Mouse (Mus musculus) layer of hippocampus, adult 18-20 months (tissue): ENCODE results near the gene Zfp459. TPM values are rescaled to one million over a fixed set of nuclear protein-coding genes. Genes with fewer than 3 reads are reported as not detected.
"Not testable (repeated sequence)": the region's sequence is repeated elsewhere in the genome, so short reads cannot be mapped to it uniquely, and the experiment has no call there.

Experiments used
- DNase-seq, 2 experiments: peaks; one replicate each; pipeline ENCODE4 v3.0.0; 2022; ENCODE audit warnings: low spot score in 2 of 2
- long read RNA-seq: library from polyadenylated mRNA; stranded (forward); transcript quantifications from one replicate; pipeline ENCODE4 v2.0.0, GENCODE M21; 2021
- total RNA-seq, 2 experiments: library from RNA; stranded (reverse); gene quantifications; 2 replicates each; pipeline ENCODE4 v1.2.3; 2021

Gene Zfp459
- total RNA-seq, result 1 to 10 TPM; 1.4 to 2.8 TPM
- long read RNA-seq, result 0 reads

DNA sequence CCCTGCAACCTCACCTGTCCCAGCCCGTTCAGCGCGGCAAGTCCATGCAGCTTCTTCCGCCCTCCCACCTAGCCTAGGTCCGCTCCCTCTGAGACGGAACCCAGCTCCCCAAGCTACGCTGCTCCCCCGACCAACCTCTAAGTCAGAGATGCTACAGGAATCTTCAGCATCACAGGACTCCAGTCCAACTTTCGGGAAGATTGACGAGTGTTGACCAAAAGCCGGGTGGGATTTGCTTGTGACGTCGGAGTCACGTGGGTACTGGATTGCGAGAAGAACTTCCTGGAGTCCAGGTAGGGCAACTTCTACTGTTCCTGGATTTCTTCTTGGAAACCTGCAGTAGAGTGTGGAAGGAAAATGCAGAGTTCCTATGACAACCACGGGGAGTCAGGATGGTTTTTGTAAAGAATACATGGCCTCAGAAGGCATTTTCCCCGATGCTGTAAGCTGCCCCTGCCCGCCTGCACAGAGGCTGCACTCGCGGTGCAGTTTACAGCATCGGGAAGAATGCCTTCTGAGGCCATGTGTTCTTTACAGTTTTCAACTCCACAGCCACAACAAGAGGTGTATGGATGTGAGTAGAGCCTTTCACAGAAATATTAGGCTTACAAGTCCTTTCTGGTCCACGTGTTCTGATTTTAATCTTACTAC is at the start of gene Zfp459:
Gene Zfp459 (minus strand): TSS at position 212 of the 651 bp plus-strand sequence.
- peak; percentile 23 to 46 for DNase-seq

DNA sequence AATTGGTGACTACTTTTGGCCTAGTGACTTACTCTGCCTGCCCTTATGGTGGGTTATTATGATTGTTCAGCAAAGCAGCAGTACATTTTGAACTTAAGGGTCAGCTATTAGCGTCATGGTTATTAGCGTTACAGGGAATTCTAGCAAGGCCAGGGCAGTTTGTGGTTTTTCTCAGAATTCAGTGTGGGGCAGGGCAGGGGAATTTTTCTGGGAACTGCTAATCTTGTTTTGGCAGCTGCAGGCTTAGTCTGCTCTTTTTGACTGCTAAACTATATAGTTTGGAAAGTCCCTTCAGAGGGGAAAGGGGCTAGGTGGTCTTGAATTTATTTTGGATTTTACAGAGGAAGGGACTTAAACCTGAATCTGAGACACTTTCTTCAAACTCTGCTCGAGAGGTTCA is 48.1 kb upstream of the Zfp459 start:
- DNase-seq, result no peak

- not testable (repeated sequence) for DNase-seq
Measured at GRCm38 (mm10) chr13:67463506-67464185, 42.4 kb upstream of the Zfp459 start.

GRCm38 (mm10) chr13:67452021-67452309 is 30.7 kb upstream of the Zfp459 start:
- DNase-seq, result no peak

- peak; percentile 85 to 97 for DNase-seq
Measured at GRCm38 (mm10) chr13:67451172-67452020, 30.2 kb upstream of the Zfp459 start, which contains the start of gene Zfp874a. TSS of gene Zfp874a (minus strand) at chr13:67451624.

- not testable (repeated sequence) for DNase-seq
Measured at GRCm38 (mm10) chr13:67437095-67437494, 15.9 kb upstream of the Zfp459 start.

- DNase-seq, result no peak
Measured at GRCm38 (mm10) chr13:67428116-67428515, 6.9 kb upstream of the Zfp459 start.

GRCm38 (mm10) chr13:67425699-67426098 is 4.5 kb upstream of the Zfp459 start:
- not testable (repeated sequence) for DNase-seq

GRCm38 (mm10) chr13:67422532-67422931 is 1.3 kb upstream of the Zfp459 start:
- DNase-seq, result not testable (repeated sequence)

DNA sequence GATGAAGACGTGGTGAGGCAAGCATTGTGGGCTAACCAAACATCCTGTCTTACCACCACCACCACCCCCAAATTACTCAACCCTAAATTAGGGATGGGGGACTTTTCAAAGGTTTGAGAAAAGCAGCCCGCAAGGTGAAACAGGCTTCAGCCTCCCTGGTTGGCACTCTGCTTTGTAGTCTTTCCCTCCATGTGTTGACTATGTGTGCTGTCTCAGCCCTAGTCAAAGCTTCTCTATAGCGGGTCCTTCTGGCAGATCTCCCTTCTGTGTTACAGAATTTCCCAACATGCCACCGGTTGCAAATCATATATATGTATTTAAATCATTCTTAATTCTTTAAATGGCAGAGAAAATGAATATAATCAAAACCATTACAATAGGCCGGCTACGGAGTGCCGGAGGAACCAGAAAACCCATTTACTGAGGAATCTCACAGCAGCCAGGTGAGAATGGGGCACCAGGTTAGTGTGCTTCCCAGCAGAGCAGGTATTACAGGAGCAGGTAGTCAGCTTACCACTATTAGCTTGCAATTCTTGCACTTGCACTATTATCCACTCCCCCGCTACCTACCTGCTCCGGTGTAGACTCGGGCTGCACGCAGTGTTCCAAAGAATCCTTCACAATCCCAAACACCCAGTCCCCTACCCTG is 536 bp downstream of the Zfp459 start:
- DNase-seq, result no peak

DNA sequence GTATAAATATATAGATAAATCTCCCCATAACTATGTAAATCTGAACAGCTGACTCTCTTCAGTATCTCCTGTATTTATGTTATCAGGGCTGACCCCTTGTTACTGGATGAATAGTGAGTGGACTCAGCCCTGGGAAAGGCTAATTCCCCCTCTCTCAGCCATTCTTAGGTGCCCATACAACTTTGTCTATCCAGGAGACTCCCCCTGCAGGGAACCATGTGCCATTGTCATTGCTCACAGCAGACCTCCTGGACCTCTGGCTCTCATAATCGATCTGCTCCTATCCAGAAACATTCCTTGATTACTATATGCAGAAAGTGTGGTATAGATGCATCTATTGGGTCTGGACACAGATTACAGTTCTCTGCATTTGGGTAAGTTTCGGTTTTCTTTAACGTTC is 4.4 kb downstream of the Zfp459 start:
- DNase-seq, result no peak

GRCm38 (mm10) chr13:67415759-67416158 is 5.5 kb downstream of the Zfp459 start:
- no peak for DNase-seq

DNA sequence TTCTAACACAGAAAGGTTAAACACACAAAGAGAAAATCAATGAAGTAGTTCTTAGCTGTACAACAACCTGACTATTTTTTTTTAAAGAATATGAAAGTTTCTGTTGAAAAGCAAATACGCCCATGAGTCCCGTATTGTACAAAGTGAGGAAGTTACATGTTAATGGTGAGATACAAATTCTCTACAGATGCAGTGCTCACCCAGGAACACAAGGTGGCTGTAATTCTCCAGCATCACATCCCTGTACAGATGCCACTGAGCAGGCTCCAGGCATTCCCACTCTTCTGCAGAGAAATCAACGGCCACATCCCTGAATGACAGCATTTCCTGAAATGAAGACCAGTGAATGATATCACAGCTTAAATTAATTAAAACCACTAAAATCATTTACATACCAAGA is 7.6 kb downstream of the Zfp459 start:
- not testable (repeated sequence) for DNase-seq

GRCm38 (mm10) chr13:67399183-67399903 is 21.9 kb downstream of the Zfp459 start, which contains the start of gene Zfp429:
TSS of gene Zfp429 (minus strand) at chr13:67399819.
- peak; percentile 52 to 73 for DNase-seq

GRCm38 (mm10) chr13:67376255-67376654 is 45.0 kb downstream of the Zfp459 start:
- DNase-seq, result not testable (repeated sequence)

DNA sequence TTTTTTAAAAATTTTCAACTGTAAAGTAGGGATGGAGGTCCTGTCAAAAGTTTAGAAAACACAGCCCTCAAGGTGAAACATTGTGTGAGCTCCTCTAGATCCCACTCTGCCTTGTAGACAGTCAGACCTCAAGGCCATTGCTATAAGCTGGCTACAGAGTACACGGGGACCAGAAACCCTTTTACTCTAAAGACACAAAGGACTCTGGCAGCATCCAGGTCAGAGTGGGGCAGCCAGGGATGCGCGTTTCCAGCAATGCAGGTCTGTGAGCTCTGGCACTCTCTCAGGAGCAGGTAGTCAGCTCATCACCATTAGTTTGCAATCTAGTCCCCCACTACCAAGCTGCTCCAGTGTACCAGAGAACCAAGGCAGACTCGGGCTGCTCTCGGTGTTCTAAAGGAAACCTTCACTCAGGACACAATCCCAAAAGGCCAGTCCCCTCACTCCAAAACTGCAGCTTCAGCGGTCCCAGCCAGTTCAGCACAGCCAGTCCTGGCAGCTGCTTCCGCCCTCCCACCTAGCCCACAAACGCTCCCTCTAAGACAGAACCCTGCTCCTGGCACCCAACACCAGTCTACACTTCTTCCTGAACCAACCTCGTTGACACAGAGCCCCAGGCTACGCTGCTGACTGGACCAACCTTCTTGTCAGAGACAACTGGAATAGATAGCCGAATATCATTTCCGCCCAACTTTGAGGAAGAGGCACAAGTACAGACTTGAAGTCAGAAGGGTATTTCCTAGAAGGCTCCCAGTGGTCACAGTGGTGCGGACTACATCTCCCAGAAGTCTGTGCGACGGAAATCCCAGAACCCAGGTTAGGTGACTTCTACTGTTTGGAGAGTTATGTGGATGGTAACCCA is 45.9 kb downstream of the Zfp459 start, which contains the start of the genes Gm28041 and Zfp456:
Gene Gm28041 (minus strand): TSS at position 684 of the 862 bp plus-strand sequence.
Gene Zfp456 (minus strand): TSS at position 761 of the 862 bp plus-strand sequence.
- peak; percentile 51 to 67 for DNase-seq

DNA sequence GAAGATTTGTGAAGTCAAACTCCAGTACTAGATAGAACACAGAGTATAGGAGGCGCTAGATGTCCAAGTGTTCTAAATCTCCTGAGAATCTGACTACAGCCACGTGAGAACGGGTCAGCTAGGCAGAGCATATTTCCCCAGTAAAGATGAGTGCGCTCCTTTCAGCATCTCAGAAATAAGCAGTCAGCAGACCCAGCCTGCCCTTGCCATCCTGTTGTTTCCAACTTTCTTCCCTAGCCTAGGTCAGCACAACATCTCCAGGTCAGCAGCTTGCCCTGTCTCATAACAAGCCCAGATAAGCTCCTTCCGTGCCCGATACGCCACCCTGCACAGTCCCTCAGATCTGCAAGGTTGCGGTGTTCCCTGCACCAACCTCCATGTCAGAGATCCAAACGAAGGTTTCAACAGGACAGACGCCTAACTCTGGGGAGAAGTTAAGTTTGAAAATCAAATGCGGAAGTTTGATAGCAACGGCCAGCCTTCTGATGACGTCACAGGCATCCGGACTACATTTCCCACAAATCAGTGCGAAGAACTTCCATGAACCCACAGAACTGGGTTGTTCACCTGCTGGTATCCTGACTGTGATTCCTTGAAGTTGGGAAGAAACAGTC is 61.0 kb downstream of the Zfp459 start, which contains the start of the genes Gm28044 and Zfp953:
Gene Gm28044 (minus strand): TSS at position 406 of the 614 bp plus-strand sequence.
Gene Zfp953 (minus strand): TSS at position 475 of the 614 bp plus-strand sequence.
- DNase-seq, result peak; percentile 85 to 95
